Mouse (Mus musculus): ENCODE measurements around the gene Syne1.

DNA sequence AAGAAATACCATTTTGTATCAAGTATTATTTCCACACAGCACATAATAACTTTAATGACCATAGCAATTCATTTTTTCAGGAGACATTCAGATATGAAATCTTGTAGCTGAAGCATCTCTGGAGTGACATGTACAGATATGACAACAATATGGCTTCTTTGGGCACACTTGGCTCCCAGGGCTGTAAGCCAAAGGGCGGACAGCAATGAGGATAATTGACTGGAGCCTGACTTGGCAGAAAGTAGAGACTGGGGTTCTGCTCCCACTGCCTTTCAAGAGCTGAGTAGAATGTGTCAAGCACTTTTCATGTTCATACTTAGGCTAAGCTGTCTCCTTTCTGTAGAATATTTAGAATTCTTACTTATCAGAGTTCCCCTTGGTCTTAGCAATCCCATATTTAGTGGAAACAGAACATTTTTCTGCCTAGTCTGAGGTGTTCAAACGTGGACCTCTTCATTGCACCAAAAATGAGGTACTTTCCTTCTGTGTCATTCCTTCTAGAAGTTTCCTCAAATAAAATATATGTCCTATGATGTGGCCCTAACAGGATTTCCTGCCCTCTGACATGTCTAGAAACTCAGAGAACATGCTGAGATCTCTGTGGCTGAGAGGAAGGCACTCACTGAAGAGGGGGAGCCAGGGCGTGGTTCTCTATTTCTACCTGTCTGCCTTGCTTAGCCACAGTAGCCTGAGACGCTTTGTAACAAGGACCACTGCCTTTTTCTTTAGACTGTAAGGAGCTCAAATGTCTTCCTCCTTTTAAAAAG, 103.1 kb downstream of the Syne1 start:
- TF ChIP-seq GATA1 (IDR thresholded peaks at IDR 0.05; ENCODE audit: borderline replicate concordance, low read length) = no peak
- TF ChIP-seq POLR2AphosphoS5 (IDR thresholded peaks at IDR 0.05; ENCODE audit: insufficient replicate concordance, low read depth, low read length) = no peak

Measured in G1E (cell line).